Mouse (Mus musculus) heart, adult 18-20 months (tissue): ENCODE measurements around the gene Fkbp5. TPM values are rescaled to one million over a fixed set of nuclear protein-coding genes. Genes with fewer than 3 reads are reported as not detected.
"Not testable (repeated sequence)": the region's sequence is repeated elsewhere in the genome, so short reads cannot be mapped to it uniquely, and the experiment has no call there.

Experiments used
- DNase-seq, 2 experiments: peaks; one replicate each; pipeline ENCODE4 v3.0.0; 2021 to 2022; ENCODE audit warnings: mixed read lengths in 1 of 2
- total RNA-seq, 2 experiments: library from RNA; stranded (reverse); gene quantifications; 2 replicates each; pipeline ENCODE4 v1.2.3; 2021

The Fkbp5 gene
- total RNA-seq, 2 experiments from 2014 or later: 65.4 to 103 TPM

- DNase-seq: peak; percentile 26 to 57
Observed at GRCm38 (mm10) chr17:28373821-28374220, 143.5 kb downstream of the Fkbp5 start.

- DNase-seq: no peak
Observed at GRCm38 (mm10) chr17:28371941-28372340, 145.4 kb downstream of the Fkbp5 start.

GRCm38 (mm10) chr17:28371286-28371685 lies 146.0 kb downstream of the Fkbp5 start:
- no peak for DNase-seq

DNA sequence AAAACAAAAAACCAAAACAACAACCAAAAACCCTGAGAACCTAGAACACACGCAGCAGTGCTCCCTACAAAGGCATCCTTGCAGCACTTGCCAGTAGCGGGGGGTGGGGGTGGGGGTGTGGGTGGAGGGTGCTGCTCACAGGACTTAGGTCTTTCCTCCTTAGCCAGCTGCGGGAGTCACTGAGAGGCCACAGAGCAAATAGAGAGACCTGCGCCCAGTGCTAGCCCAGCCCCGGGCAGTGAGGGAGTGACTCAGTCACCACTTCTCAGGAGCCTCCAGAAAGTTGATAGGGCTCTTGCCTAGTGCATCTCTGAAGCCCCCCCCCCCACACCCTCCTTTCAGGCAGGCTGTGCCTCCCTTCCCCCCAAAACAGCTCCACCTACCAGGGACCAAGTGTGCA lies 148.3 kb downstream of the Fkbp5 start:
- DNase-seq: no peak

DNA sequence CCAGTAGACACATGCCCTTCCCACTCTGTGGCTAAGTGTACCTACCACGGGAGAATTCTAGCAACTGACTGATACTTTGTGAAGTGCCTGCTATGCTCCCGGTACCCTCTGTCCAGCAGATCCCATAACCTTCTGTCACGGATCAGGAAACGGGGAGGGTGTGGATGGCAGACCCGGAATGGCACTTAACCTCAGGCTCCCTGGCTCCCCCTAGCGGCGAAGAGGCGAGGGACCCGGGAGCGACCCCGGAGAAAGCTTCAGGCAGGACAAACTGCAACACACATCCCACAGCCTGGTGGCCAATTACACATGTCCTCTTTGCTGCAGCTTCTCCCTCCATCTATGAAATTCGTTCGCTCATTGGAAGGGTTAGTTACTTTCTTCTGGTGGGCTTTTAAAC lies 148.9 kb downstream of the Fkbp5 start:
- peak; percentile 73 to 92 for DNase-seq

GRCm38 (mm10) chr17:28365122-28365521 lies 152.2 kb downstream of the Fkbp5 start, which contains the start of gene Tulp1:
Tulp1 (minus strand) TSS chr17:28365222.
- DNase-seq: no peak

- DNase-seq: no peak
Observed at GRCm38 (mm10) chr17:28363507-28363906, 153.8 kb downstream of the Fkbp5 start.

- no peak for DNase-seq
Observed at GRCm38 (mm10) chr17:28362653-28363292, 154.6 kb downstream of the Fkbp5 start.

GRCm38 (mm10) chr17:28361921-28362652 lies 155.2 kb downstream of the Fkbp5 start:
- DNase-seq: no peak

DNA sequence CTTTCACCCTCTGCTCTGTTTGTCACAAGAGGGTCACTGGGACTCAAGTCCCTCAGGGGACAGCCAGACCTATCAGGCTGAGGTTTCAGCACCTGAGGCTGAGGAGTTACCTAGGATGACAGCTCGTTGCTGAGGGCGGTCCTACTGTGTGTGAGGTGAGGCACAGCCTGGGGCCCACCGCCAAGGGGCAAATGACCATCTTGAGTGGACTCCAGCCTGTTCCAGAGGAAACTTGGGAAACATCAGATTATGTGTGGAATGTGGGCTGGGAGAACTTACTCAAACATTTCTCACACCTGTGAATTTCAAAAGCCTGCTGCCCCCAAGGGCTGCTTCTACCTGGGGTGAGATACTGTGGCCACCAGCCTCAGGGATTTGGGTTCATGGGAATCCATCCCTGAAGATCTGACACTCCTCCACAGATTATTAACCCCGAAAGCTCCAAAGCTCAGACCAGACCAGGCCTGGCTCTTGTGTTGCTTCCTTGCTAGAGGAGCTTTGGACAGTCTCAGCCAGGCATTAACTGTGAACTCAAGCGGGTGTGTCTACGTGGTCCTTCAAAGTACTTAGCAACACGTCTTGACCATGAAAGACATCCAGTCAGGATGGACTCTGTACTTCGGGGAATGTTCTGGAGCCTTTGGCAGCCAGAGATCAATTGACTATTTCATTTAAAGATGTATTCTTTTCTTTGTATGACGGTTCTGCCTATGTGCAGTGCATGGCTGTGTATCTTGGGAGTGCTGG lies 156.6 kb downstream of the Fkbp5 start:
- DNase-seq: no peak

- not testable (repeated sequence) for DNase-seq
Observed at GRCm38 (mm10) chr17:28358576-28359261, 158.6 kb downstream of the Fkbp5 start.

- DNase-seq: peak in 1 of 2 experiments; percentile 43
Observed at GRCm38 (mm10) chr17:28355871-28356270, 161.5 kb downstream of the Fkbp5 start.

DNA sequence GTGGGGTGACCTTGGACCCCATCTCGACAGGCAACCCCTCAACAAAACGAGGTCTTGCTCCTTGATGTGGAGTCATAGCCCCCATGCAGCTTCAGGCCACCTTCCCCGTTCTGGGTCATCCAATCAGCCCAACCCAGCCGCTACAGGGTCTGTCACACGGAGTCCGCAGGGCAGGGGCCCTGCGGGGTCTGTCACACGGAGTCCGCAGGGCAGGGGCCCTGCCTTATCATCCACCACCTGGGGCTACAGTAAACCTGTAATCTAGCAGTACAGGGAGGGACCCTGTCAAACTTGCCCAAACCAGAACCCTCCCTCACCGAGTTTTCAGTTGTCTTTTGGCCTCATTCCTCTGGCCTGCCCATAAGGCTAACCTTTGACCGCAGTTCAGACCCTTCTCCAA lies 165.3 kb downstream of the Fkbp5 start:
- no peak for DNase-seq

GRCm38 (mm10) chr17:28351353-28351890 lies 165.9 kb downstream of the Fkbp5 start:
- DNase-seq: no peak

- DNase-seq: peak; percentile 78 to 86
Observed at GRCm38 (mm10) chr17:28350466-28351352, 166.6 kb downstream of the Fkbp5 start, which contains the start of gene Tead3. Tead3 (minus strand) TSS chr17:28350817.

DNA sequence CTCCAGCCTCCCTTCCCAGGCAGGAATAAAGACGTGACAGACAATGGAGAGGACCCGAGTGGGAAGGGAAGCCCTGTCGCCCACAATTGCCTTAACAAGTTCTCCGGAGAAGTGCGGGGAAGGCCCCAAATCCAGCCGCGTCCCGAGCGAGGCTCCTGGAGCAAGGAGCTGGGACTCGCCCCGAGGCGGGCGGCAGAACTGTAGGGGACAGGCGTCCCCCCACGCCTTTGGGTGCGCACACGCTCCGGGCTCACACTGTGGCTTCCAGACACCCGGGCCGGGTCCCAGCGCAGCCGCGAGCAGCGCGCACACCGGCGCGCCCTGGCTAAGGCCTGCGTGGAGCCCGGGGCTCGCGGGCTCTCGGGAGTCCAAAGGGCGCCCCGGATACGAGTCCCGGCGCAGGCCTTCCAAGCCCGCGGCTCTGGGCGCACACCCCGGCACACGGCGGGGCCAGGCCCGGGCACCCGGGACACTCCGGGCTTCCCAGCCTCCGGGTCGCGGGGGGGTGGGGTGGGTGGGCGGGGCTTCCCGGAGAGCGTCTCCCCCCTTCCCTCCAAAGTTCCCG lies 167.3 kb downstream of the Fkbp5 start:
- DNase-seq: peak in 1 of 2 experiments; percentile 59

DNA sequence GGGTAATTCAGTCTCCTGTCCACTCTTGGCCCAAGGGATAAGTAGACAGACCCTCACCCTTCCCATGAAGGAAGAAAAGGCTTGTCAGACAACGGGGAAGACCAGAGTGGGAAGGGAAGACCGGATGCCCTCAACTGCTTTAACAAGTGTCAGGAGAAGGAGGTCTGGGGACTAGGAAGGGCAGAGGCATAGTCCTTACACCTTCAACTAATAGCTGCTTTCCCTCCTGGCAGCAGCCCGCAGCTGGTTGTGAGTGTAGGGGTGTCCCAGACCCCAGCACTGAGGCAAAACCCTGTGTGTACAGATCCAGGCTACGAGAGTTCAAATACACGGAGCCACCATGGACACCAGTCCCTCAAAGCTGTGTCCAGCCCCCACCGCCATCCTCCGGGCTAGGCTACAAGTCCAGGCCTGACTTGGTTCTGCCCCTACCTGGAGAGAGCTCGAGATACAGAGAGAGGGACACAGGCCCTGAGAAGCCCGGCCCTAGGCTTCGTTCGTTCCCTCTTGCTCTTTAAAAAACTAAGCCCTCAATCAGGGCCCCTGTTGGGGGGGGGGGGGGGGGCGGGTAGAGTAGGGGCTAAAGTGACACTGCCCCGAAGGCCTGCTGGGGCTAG lies 168.0 kb downstream of the Fkbp5 start:
- DNase-seq: no peak
